Mouse (Mus musculus) liver, embryonic 14.5 days (tissue): ENCODE measurements at regions not wholly inside any gene's neighbourhood (a gene's known extent, or its start where the extent isn't known, plus 50 kb on each side); places are given as distances from the start of the nearest gene placed in this dataset.

Experiments used
- CTCF ChIP-seq: IDR thresholded peaks from 2 replicates; pipeline ENCODE4 v1.5.1; 2016; ENCODE audit warnings: antibody characterized with exemption, low read depth, control low read depth
- EP300 ChIP-seq: IDR thresholded peaks from 2 replicates; pipeline ENCODE4 v1.6.1; 2016; ENCODE audit warnings: antibody characterized with exemption, low read depth

GRCm38 (mm10) chrX:64056776-64057175 lies 95.2 kb downstream of the Gm6760 start:
- TF ChIP-seq EP300 (no peak), CTCF (no peak)
